Mouse (Mus musculus): ENCODE measurements at regions not wholly inside any gene's neighbourhood (a gene's known extent, or its start where the extent isn't known, plus 50 kb on each side); places are given as distances from the start of the nearest gene placed in this dataset.

- no peak overlapping the region for H3K27ac ChIP-seq (ENCODE audit: low read depth, low read length)
- H3K27me3 ChIP-seq (ENCODE audit: insufficient read depth, low read length): no peaks in the 10 kb centered on the region
- DNase-seq (peak; percentile 1), ATAC-seq (no peak)
- TF ChIP-seq CTCF (IDR thresholded peaks at IDR 0.05; ENCODE audit: low read depth): no peak
- no peak overlapping the region for H3K4me2 ChIP-seq (ENCODE audit: low read depth)
- H3K4me3 ChIP-seq (ENCODE audit: low read depth, low read length): no peak overlapping the region
- H3K36me3 ChIP-seq (ENCODE audit: insufficient read depth): no peaks in the 10 kb centered on the region
- H3K4me1 ChIP-seq (ENCODE audit: insufficient read depth): no peaks in the 10 kb centered on the region
- H3K9me3 ChIP-seq (ENCODE audit: low read length): no peaks in the 10 kb centered on the region
- no peak overlapping the region for H3K9ac ChIP-seq
Observed at GRCm38 (mm10) chr4:71165802-71166201, 592.0 kb downstream of the Gm11232 start.

- DNase-seq (no peak), ATAC-seq (no peak)
- Histone ChIP-seq H3K4me1 (ENCODE audit: insufficient read depth) (peaks cover 3% of the 10 kb centered on the region; the same call in 1 of the 2 replicates), H3K27ac (ENCODE audit: low read depth, low read length) (no peak overlapping the region), H3K9ac (no peak overlapping the region), H3K9me3 (ENCODE audit: low read length) (no peaks in the 10 kb centered on the region), H3K36me3 (ENCODE audit: insufficient read depth) (no peaks in the 10 kb centered on the region), H3K4me3 (ENCODE audit: low read depth, low read length) (no peak overlapping the region), H3K4me2 (ENCODE audit: low read depth) (no peak overlapping the region), H3K27me3 (ENCODE audit: insufficient read depth, low read length) (no peaks in the 10 kb centered on the region)
- 65% methylated on average over 1 of the region's 1 CpGs for WGBS
- TF ChIP-seq CTCF (IDR thresholded peaks at IDR 0.05; ENCODE audit: low read depth): no peak
Observed at GRCm38 (mm10) chr4:71131670-71132317, 597.0 kb upstream of the Megf9 start.

GRCm38 (mm10) chr4:71130946-71131669 is 596.3 kb upstream of the Megf9 start:
- Histone ChIP-seq H3K4me1 (ENCODE audit: insufficient read depth) (peaks cover 3% of the 10 kb centered on the region; the same call in 1 of the 2 replicates), H3K36me3 (ENCODE audit: insufficient read depth) (no peaks in the 10 kb centered on the region), H3K27ac (ENCODE audit: low read depth, low read length) (no peak overlapping the region), H3K4me2 (ENCODE audit: low read depth) (no peak overlapping the region), H3K9me3 (ENCODE audit: low read length) (no peaks in the 10 kb centered on the region), H3K27me3 (ENCODE audit: insufficient read depth, low read length) (no peaks in the 10 kb centered on the region), H3K4me3 (ENCODE audit: low read depth, low read length) (no peak overlapping the region), H3K9ac (no peak overlapping the region)
- TF ChIP-seq CTCF (IDR thresholded peaks at IDR 0.05; ENCODE audit: low read depth): no peak
- peak; percentile 92 for ATAC-seq
- 31% methylated on average over 7 of the region's 7 CpGs for WGBS
- DNase-seq: peak; percentile 60

- no peak for TF ChIP-seq CTCF (IDR thresholded peaks at IDR 0.05; ENCODE audit: low read depth)
- no peak overlapping the region for H3K9ac ChIP-seq
- H3K27me3 ChIP-seq (ENCODE audit: insufficient read depth, low read length): no peaks in the 10 kb centered on the region
- no peaks in the 10 kb centered on the region for H3K9me3 ChIP-seq (ENCODE audit: low read length)
- 14% methylated on average over 1 of the region's 1 CpGs for WGBS
- H3K4me3 ChIP-seq (ENCODE audit: low read depth, low read length): no peak overlapping the region
- H3K4me1 ChIP-seq (ENCODE audit: insufficient read depth): peaks cover 3% of the 10 kb centered on the region; the same call in 1 of the 2 replicates
- H3K4me2 ChIP-seq (ENCODE audit: low read depth): no peak overlapping the region
- H3K36me3 ChIP-seq (ENCODE audit: insufficient read depth): no peaks in the 10 kb centered on the region
- no peak overlapping the region for H3K27ac ChIP-seq (ENCODE audit: low read depth, low read length)
- ATAC-seq: peak; percentile 37; the same call in 1 of the 2 replicates
- DNase-seq: peak; percentile 7
Observed at GRCm38 (mm10) chr4:71129306-71129705, 594.5 kb upstream of the Megf9 start.
